Mouse (Mus musculus) liver, postnatal 0 days (tissue): ENCODE measurements at regions not wholly inside any gene's neighbourhood (a gene's known extent, or its start where the extent isn't known, plus 50 kb on each side); places are given as distances from the start of the nearest gene placed in this dataset.

Experiments
- ATAC-seq: fragments of 200-750 bp; cut with Nextera tagmentation; 2 replicates; pipeline ENCODE4 v1.8.0; 2017; ENCODE audit warnings: mild to moderate bottlenecking, moderate library complexity
- DNase-seq: peaks from one replicate; pipeline ENCODE4 v3.0.0-alpha.2; 2016
- H3K27ac ChIP-seq: fragments of 300-500 bp; sonication (generic); 2 replicates; pipeline ENCODE4 v1.5.1; 2014; ENCODE audit warnings: antibody characterized with exemption, moderate library complexity, mild to moderate bottlenecking, low read depth
- H3K27me3 ChIP-seq: fragments of 300-500 bp; sonication (generic); 2 replicates; pipeline ENCODE4 v1.6.1; 2014; ENCODE audit warnings: low read length, control low read depth, mixed read lengths; ENCODE audit not compliant: insufficient read depth
- H3K36me3 ChIP-seq: fragments of 300-500 bp; sonication (generic); replicated peaks from 2 replicates; pipeline ENCODE4 v1.6.1; 2014; ENCODE audit warnings: mild to moderate bottlenecking, control low read depth, low read length, moderate library complexity, mixed read lengths; ENCODE audit not compliant: insufficient read depth
- H3K4me1 ChIP-seq: fragments of 300-500 bp; sonication (generic); 2 replicates; pipeline ENCODE4 v1.6.1; 2014; ENCODE audit warnings: antibody characterized with exemption, mild to moderate bottlenecking, control low read depth; ENCODE audit not compliant: insufficient read depth
- H3K4me2 ChIP-seq: fragments of 300-500 bp; sonication (generic); 2 replicates; pipeline ENCODE4 v1.6.1; 2014; ENCODE audit warnings: low read depth, mild to moderate bottlenecking, low read length, moderate library complexity, mixed read lengths
- H3K4me3 ChIP-seq: fragments of 300-500 bp; sonication (generic); 2 replicates; pipeline ENCODE4 v1.5.1; 2014; ENCODE audit warnings: low read depth, low read length
- H3K9ac ChIP-seq: fragments of 300-500 bp; sonication (generic); replicated peaks from 2 replicates; pipeline ENCODE4 v1.6.1; 2014; ENCODE audit warnings: mild to moderate bottlenecking, moderate library complexity
- H3K9me3 ChIP-seq: fragments of 300-500 bp; sonication (generic); 2 replicates; pipeline ENCODE4 v1.6.1; 2016; ENCODE audit warnings: mild to moderate bottlenecking, control low read depth, low read length, mixed read lengths
- CTCF ChIP-seq: sonication (generic); IDR thresholded peaks from 2 replicates; pipeline ENCODE4 v1.5.1; 2016; ENCODE audit warnings: antibody characterized with exemption, low read depth
- EP300 ChIP-seq: IDR thresholded peaks from 2 replicates; pipeline ENCODE4 v1.6.1; 2016; ENCODE audit warnings: antibody characterized with exemption, low read depth, mild to moderate bottlenecking
- WGBS: fragments of 180-500 bp; shearing (Covaris S2); extraction: QIAGEN DNeasy Blood & Tissue Kit; methylation state at CpG from one replicate; pipeline ENCODE4 v1.1.7; 2014; ENCODE audit not compliant: insufficient replicate concordance; 5-methylcytosine and 5-hydroxymethylcytosine counted together

DNA sequence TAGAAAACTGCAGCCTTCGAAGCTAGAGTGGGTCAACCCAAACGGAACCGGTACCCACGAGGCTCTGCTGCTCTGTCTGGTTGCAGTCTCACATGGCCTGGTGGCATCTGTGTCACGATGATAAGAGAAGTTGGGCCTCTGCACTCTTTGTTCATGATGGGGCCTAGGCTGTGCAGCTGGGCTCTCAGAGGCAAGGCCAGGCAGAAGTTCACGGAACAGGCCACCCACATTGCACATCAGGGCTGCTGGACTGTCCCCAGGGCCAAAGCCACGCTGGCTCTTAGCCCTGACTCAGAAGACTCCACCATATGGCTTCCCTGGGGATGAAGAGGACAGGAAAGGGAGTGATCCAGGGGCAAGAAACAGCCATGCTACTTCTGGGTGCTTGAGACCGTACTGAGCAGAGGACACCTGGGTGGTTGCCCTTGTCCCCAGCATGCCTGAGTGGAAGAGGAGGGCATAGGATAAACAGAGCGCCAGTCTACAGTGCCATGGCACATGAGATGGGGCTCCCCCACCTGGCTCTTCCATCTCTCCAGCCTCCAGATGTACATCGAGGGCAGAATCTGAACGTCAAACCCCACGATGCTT, 274.1 kb downstream of the Sox9 start:
- Histone ChIP-seq H3K27ac (no peak overlapping the region), H3K27me3 (no peaks in the 10 kb centered on the region), H3K9me3 (no peaks in the 10 kb centered on the region), H3K36me3 (no peaks in the 10 kb centered on the region), H3K4me2 (no peak overlapping the region), H3K9ac (no peak overlapping the region), H3K4me3 (no peak overlapping the region), H3K4me1 (peaks cover 6% of the 10 kb centered on the region; the same call in 1 of the 2 replicates)
- ATAC-seq (0 out of 2 replicates have a peak, but pooled peaks have one; percentile 27), DNase-seq (no peak)
- TF ChIP-seq CTCF = no peak
- no peak for TF ChIP-seq EP300
- 58% methylated on average over 12 of the region's 12 CpGs for WGBS

DNA sequence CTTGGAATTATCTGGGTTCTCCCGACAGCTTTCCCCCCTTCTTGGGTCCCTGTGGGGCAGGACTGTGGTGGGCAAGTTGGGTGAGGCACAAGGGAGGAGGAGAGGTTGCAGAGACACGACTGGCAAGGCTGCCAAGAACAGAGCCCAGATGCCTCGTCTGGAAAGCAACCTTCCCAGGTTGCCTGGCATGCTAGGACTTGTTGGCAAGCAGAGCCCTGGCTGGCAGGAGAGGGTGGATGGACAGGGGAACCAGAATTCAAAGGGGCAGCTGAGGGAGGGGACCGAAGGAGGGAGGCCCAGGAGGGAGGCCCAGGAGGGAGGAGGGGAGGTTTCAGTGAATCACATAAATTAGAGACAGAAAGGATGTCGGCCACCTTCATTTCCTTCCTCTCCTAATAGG, 274.8 kb downstream of the Sox9 start:
- H3K36me3 ChIP-seq = no peaks in the 10 kb centered on the region
- 37% methylated on average over 5 of the region's 5 CpGs for whole genome bisulfite sequencing
- no peaks in the 10 kb centered on the region for H3K9me3 ChIP-seq
- H3K9ac ChIP-seq = no peak overlapping the region
- ATAC-seq = no peak
- DNase-seq = no peak
- TF ChIP-seq EP300 = no peak
- TF ChIP-seq CTCF = no peak
- H3K27me3 ChIP-seq = no peaks in the 10 kb centered on the region
- no peak overlapping the region for H3K27ac ChIP-seq
- peaks cover 8% of the 10 kb centered on the region; the same call in 1 of the 2 replicates for H3K4me1 ChIP-seq
- no peak overlapping the region for H3K4me2 ChIP-seq
- H3K4me3 ChIP-seq = no peak overlapping the region

DNA sequence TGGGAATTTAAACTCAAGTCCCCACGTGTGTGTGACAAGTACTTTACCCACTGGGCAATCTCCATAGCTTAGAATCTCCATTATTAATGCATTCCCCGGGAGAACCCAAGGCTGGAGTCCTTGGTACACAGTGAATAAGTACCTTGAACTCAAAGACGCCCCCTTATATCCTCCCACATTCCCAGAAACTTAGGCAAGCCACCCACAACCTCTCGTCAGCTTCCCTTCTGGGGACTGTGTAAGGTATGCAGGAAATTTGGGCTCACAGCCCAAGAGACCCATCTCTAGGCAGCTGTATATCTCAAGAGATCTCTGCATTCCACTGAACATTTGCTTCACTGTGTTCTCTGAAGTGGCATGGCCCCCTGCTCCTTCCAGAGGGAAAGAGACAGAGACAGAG, 288.3 kb downstream of the Sox9 start:
- H3K9me3 ChIP-seq = peaks cover 5% of the 10 kb centered on the region; the same call in 1 of the 2 replicates
- TF ChIP-seq EP300 = no peak
- no peak for TF ChIP-seq CTCF
- no peak for ATAC-seq

DNA sequence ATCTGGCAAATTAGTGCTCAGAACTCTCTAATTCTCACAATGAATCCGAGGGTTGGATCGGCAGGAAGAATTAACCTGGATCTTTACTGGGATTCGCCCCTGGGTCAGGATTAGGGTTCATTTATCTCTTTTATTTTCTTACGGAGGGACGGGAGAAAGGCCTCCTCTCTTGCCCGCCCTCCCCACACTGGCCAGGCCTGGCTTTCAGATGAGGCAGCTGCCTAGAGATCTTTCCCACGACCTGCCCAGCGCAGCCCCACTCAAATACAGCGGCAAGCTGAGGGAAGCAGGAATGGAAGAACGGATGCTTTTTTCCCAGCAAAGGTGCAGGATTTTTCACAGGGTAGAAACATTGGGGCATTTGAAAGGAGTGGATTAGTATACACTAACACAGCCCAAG, 289.9 kb downstream of the Sox9 start:
- Histone ChIP-seq H3K27ac (no peak overlapping the region), H3K9ac (no peak overlapping the region), H3K4me3 (no peak overlapping the region), H3K27me3 (no peaks in the 10 kb centered on the region), H3K36me3 (no peaks in the 10 kb centered on the region), H3K9me3 (peaks cover 7% of the 10 kb centered on the region; the same call in 1 of the 2 replicates), H3K4me1 (no peaks in the 10 kb centered on the region), H3K4me2 (no peak overlapping the region)
- TF ChIP-seq CTCF = no peak
- no peak for TF ChIP-seq EP300
- ATAC-seq (no peak), DNase-seq (no peak)
- WGBS = 69% methylated on average over 10 of the region's 10 CpGs

More for the DNA sequence above, 288.3 kb downstream of the Sox9 start:
- H3K36me3 ChIP-seq = no peaks in the 10 kb centered on the region
- no peaks in the 10 kb centered on the region for H3K27me3 ChIP-seq
- no peak overlapping the region for H3K9ac ChIP-seq
- WGBS = 78% methylated on average over 4 of the region's 4 CpGs
- no peak for DNase-seq
- H3K4me2 ChIP-seq = no peak overlapping the region
- H3K4me3 ChIP-seq = no peak overlapping the region
- H3K4me1 ChIP-seq = no peaks in the 10 kb centered on the region
- H3K27ac ChIP-seq = no peak overlapping the region

DNA sequence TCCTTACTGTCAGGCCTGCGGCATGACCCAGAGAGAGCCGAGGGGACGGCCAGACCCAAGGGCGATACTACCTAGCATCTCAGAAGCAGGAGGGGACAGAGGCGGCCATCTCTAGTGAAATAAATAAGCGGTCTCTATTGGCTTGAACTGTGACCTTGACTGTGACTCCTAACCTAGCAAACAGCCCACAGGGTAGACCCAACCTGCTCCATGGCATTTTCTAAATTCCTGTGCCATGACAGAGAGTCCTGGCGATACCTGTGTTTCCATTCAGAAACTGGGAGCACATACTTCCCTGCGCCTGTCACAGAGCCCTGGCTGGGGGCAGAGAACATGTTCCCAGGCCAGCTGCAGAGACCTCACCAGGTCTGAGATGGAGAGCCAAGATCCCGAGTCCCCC, 292.3 kb downstream of the Sox9 start:
- H3K9me3 ChIP-seq = 0 out of 2 replicates have a peak, but pooled peaks cover 2% of the 10 kb centered on the region
- no peak overlapping the region for H3K4me3 ChIP-seq
- no peak overlapping the region for H3K27ac ChIP-seq
- H3K36me3 ChIP-seq = no peaks in the 10 kb centered on the region
- H3K4me2 ChIP-seq = no peak overlapping the region
- H3K4me1 ChIP-seq = no peaks in the 10 kb centered on the region
- H3K9ac ChIP-seq = no peak overlapping the region
- WGBS = 88% methylated on average over 9 of the region's 9 CpGs
- ATAC-seq = no peak
- TF ChIP-seq CTCF (no peak), EP300 (no peak)
- H3K27me3 ChIP-seq = no peaks in the 10 kb centered on the region
- no peak for DNase-seq

DNA sequence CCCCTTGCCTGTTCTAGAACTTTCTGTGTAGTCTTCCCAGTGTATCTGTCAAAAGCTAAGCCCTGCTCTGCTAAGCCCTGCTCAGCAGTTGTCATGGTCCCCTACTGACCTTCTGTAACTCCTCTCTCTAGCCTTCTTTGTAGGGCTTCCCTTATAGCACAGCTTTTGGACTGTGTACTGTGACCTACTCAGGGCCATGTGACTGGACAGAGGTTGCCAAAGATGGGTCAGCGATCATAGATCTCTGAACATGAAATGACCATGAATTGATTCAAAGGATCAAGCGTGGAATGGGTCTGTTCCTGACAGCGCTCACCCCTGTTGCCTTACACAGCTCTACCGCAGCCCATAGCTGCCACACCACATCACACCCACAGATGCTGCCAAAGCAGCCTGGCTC, 294.3 kb downstream of the Sox9 start:
- H3K9me3 ChIP-seq = 0 out of 2 replicates have a peak, but pooled peaks cover 2% of the 10 kb centered on the region
- WGBS = 86% methylated on average over 4 of the region's 4 CpGs

More for the DNA sequence above, 294.3 kb downstream of the Sox9 start:
- no peaks in the 10 kb centered on the region for H3K36me3 ChIP-seq
- H3K4me1 ChIP-seq = no peaks in the 10 kb centered on the region
- H3K27me3 ChIP-seq = no peaks in the 10 kb centered on the region
- H3K4me2 ChIP-seq = no peak overlapping the region
- no peak for TF ChIP-seq CTCF
- no peak for TF ChIP-seq EP300
- H3K4me3 ChIP-seq = no peak overlapping the region
- ATAC-seq = no peak
- no peak for DNase-seq
- H3K27ac ChIP-seq = no peak overlapping the region
- H3K9ac ChIP-seq = no peak overlapping the region
